Comparison of ENCODE assay signal across 20 mouse cellular contexts in genomic region chr4:123424050-123424449, GRCm38 (mm10).
DNase-seq lines count a peak whose midpoint lies in the region; ATAC-seq and TF ChIP-seq lines count a peak whose summit lies in the region.
"Had no signal": no experiment of that assay in that cellular context is flagged by ENCODE, and none has a peak within 500 bp of the region (broad histone marks: within the 10 kb centered on the region; RNA-seq: fewer than 3 reads in every experiment).

No protein-coding gene starts in this region.

- no peak for TF ChIP-seq CTCF in gastrocnemius, adult 2 months (IDR thresholded peaks at IDR 0.05)
- no peak for TF ChIP-seq CTCF in liver, adult 2 months (IDR thresholded peaks at IDR 0.05; ENCODE audit: low read depth, low read length)
- no peak for TF ChIP-seq CTCF in liver, postnatal 0 days (IDR thresholded peaks at IDR 0.05; ENCODE audit: low read depth)
- TF ChIP-seq CTCF in embryonic fibroblast, embryonic 13.5 days (IDR thresholded peaks at IDR 0.05; ENCODE audit: borderline replicate concordance, insufficient read depth, low read length), result no peak

- H3K9ac ChIP-seq in heart, embryonic 16.5 days (ENCODE audit: low read length), result no peak overlapping the region
- no peak overlapping the region for H3K9ac ChIP-seq in liver, adult 2 months (ENCODE audit: low read depth, low read length)
- no peak overlapping the region for H3K9ac ChIP-seq in liver, postnatal 0 days (replicated peaks)
- H3K9ac ChIP-seq: hindbrain, embryonic 15.5 days; liver, embryonic 13.5 days; midbrain, embryonic 15.5 days had no signal

- H3K27ac ChIP-seq in gastrocnemius, adult 2 months, result peak overlapping the region; percentile 74
- H3K27ac ChIP-seq in heart, embryonic 16.5 days (ENCODE audit: low read length), result peak overlapping the region; percentile 66
- H3K27ac ChIP-seq in liver, adult 2 months (replicated peaks; ENCODE audit: insufficient read depth, low read depth, low read length), result 0 out of 2 replicates have a peak overlapping the region, but pooled peaks have one; percentile 28
- H3K27ac ChIP-seq in liver, postnatal 0 days (ENCODE audit: low read depth), result no peak overlapping the region
- 0 out of 2 replicates have a peak overlapping the region, but pooled peaks have one; percentile 36 for H3K27ac ChIP-seq in embryonic fibroblast, embryonic 13.5 days (ENCODE audit: insufficient read depth, low read length)
- H3K27ac ChIP-seq: embryonic facial prominence, embryonic 10.5 days; hindbrain, embryonic 15.5 days; liver, embryonic 13.5 days; midbrain, embryonic 15.5 days had no signal

- DNase-seq in gastrocnemius, adult 2 months, result no peak
- DNase-seq in gastrocnemius, postnatal 10 days, result no peak
- no peak for DNase-seq in heart, postnatal 25 days (ENCODE audit: low spot score)
- peak; percentile 95 for DNase-seq in liver, adult 2 months (ENCODE audit: extremely low read depth, low read depth, low spot score)
- no peak for DNase-seq in liver, postnatal 0 days
- no peak for DNase-seq in thymus, postnatal 25 days
- DNase-seq: cerebellum, adult 2 months; left cerebral cortex, postnatal 4 days; liver, embryonic 13.5 days; lung, postnatal 10 days; retina, postnatal 1 day; thymus, adult 18-20 months had no signal

- WGBS in heart, embryonic 16.5 days, result 85% methylated on average over 2 of the region's 2 CpGs
- WGBS in liver, adult 2 months, result 39% methylated on average over 2 of the region's 2 CpGs
- 91% methylated on average over 2 of the region's 2 CpGs for WGBS in liver, postnatal 0 days (ENCODE audit: insufficient replicate concordance)

- TF ChIP-seq EP300 in liver, postnatal 0 days (IDR thresholded peaks at IDR 0.05; ENCODE audit: low read depth), result no peak

- H3K27me3 ChIP-seq in heart, embryonic 16.5 days (ENCODE audit: control insufficient read depth, insufficient read depth, low read length), result no peaks in the 10 kb centered on the region
- no peaks in the 10 kb centered on the region for H3K27me3 ChIP-seq in liver, adult 2 months (ENCODE audit: control insufficient read depth, insufficient read depth, low read length)
- H3K27me3 ChIP-seq in liver, postnatal 0 days (ENCODE audit: insufficient read depth, low read length), result no peaks in the 10 kb centered on the region
- H3K27me3 ChIP-seq: hindbrain, embryonic 15.5 days; liver, embryonic 13.5 days; midbrain, embryonic 15.5 days had no signal

- H3K4me3 ChIP-seq in gastrocnemius, adult 2 months, result no peak overlapping the region
- no peak overlapping the region for H3K4me3 ChIP-seq in heart, embryonic 16.5 days (ENCODE audit: low read length)
- H3K4me3 ChIP-seq in liver, adult 2 months (ENCODE audit: insufficient read depth, low read depth, low read length), result no peak overlapping the region
- no peak overlapping the region for H3K4me3 ChIP-seq in liver, postnatal 0 days (ENCODE audit: low read depth, low read length)
- no peak overlapping the region for H3K4me3 ChIP-seq in embryonic fibroblast, embryonic 13.5 days (ENCODE audit: insufficient read depth, low read length)
- H3K4me3 ChIP-seq: embryonic facial prominence, embryonic 10.5 days; erythroblast, embryonic 14.5 days; hindbrain, embryonic 15.5 days; liver, embryonic 13.5 days; midbrain, embryonic 15.5 days had no signal

- no peak for ATAC-seq in heart, embryonic 16.5 days (replicated peaks; ENCODE audit: extremely low read depth, insufficient read depth, low FRiP score)
- ATAC-seq in liver, postnatal 0 days, result no peak
- ATAC-seq: forebrain, embryonic 14.5 days; intestine, embryonic 16.5 days; midbrain, embryonic 15.5 days had no signal

- H3K4me1 ChIP-seq in heart, embryonic 16.5 days (ENCODE audit: control insufficient read depth, insufficient read depth, low read length), result peaks cover 58% of the 10 kb centered on the region
- peaks cover 37% of the 10 kb centered on the region for H3K4me1 ChIP-seq in liver, adult 2 months (ENCODE audit: control insufficient read depth, insufficient read depth, low read length)
- H3K4me1 ChIP-seq in liver, postnatal 0 days (ENCODE audit: insufficient read depth), result peaks cover 20% of the 10 kb centered on the region
- peaks cover 24% of the 10 kb centered on the region for H3K4me1 ChIP-seq in embryonic fibroblast, embryonic 13.5 days (ENCODE audit: control insufficient read depth, insufficient read depth, low read length)
- H3K4me1 ChIP-seq: midbrain, embryonic 15.5 days had no signal

- no peaks in the 10 kb centered on the region for H3K9me3 ChIP-seq in heart, embryonic 16.5 days (replicated peaks; ENCODE audit: control insufficient read depth, low read length)
- no peaks in the 10 kb centered on the region for H3K9me3 ChIP-seq in liver, postnatal 0 days (ENCODE audit: low read length)
- H3K9me3 ChIP-seq: embryonic facial prominence, embryonic 10.5 days; hindbrain, embryonic 15.5 days; liver, embryonic 13.5 days; midbrain, embryonic 15.5 days had no signal

- no peaks in the 10 kb centered on the region for H3K36me3 ChIP-seq in heart, embryonic 16.5 days (ENCODE audit: control insufficient read depth, insufficient read depth)
- H3K36me3 ChIP-seq in liver, adult 2 months (ENCODE audit: control insufficient read depth, insufficient read depth, low read length), result no peaks in the 10 kb centered on the region; the same call in 1 of the 2 replicates
- 0 out of 2 replicates have a peak, but pooled peaks cover 2% of the 10 kb centered on the region for H3K36me3 ChIP-seq in liver, postnatal 0 days (replicated peaks; ENCODE audit: insufficient read depth, low read length)
- H3K36me3 ChIP-seq: midbrain, embryonic 15.5 days had no signal

- no peak for TF ChIP-seq POLR2A in liver, adult 2 months (IDR thresholded peaks at IDR 0.05; ENCODE audit: extremely low read depth, insufficient read depth, low read length)
- TF ChIP-seq POLR2A in embryonic fibroblast, embryonic 13.5 days (IDR thresholded peaks at IDR 0.05; ENCODE audit: low read depth, low read length), result no peak

- H3K79me2 ChIP-seq in liver, adult 2 months (ENCODE audit: control insufficient read depth, insufficient read depth, low read length), result peaks cover 10% of the 10 kb centered on the region

- H3K4me2 ChIP-seq in heart, embryonic 16.5 days (ENCODE audit: low read depth, low read length), result no peak overlapping the region
- H3K4me2 ChIP-seq in liver, postnatal 0 days (ENCODE audit: low read depth, low read length), result no peak overlapping the region
- H3K4me2 ChIP-seq: hindbrain, embryonic 15.5 days; liver, embryonic 13.5 days; midbrain, embryonic 15.5 days had no signal

- intact Hi-C loops in gastrocnemius, adult 2 months (cut with DNase I), result no loop called here
- intact Hi-C loops in heart, postnatal 25 days (cut with DNase I), result no loop called here
